Mouse (Mus musculus) CH12.LX (cell line): ENCODE data around the gene Polr1d. TPM values are rescaled to one million over a fixed set of nuclear protein-coding genes. Genes with fewer than 3 reads are reported as not detected.

Experiments used
- DNase-seq: peaks from one replicate; pipeline ENCODE4 v3.0.0-alpha.2; 2013; ENCODE audit errors: extremely low read depth
- H3K27ac ChIP-seq: 2 replicates; pipeline ENCODE4 v1.5.1; 2012; ENCODE audit warnings: low read depth, mild to moderate bottlenecking, control low read depth, moderate library complexity; ENCODE audit not compliant: insufficient read depth
- H3K27me3 ChIP-seq: replicated peaks from 2 replicates; pipeline ENCODE3; 2012; ENCODE audit warnings: inconsistent platforms
- H3K36me3 ChIP-seq, 2 experiments: replicated peaks in 1 of 2; 2 replicates each; pipeline versions ENCODE3 to v1.6.1; 2012; ENCODE audit warnings: inconsistent platforms in 1 of 2, low read length in 1 of 2, mild to moderate bottlenecking in 1 of 2, mixed read lengths in 1 of 2, moderate library complexity in 1 of 2; ENCODE audit not compliant: control insufficient read depth in 1 of 2, insufficient read depth in 1 of 2
- H3K4me1 ChIP-seq, 2 experiments: 2 replicates each; pipeline ENCODE4 v1.6.1; 2012; ENCODE audit warnings: inconsistent platforms in 1 of 2, moderate library complexity in 1 of 2; ENCODE audit not compliant: insufficient read depth in 2 of 2, control insufficient read depth in 1 of 2
- H3K4me2 ChIP-seq: 2 replicates; pipeline ENCODE4 v1.6.1; 2012; ENCODE audit warnings: low read depth, mild to moderate bottlenecking, control low read depth; ENCODE audit not compliant: poor library complexity, insufficient read depth, severe bottlenecking
- H3K4me3 ChIP-seq, 3 experiments: fragments of 150-350 bp in 1 of 3; sonication (generic) in 1 of 3; replicated peaks in 1 of 3; 2 replicates each; pipeline versions ENCODE3 to v1.5.1; 2011 to 2012; ENCODE audit warnings: low read depth in 2 of 3, low read length in 2 of 3, mild to moderate bottlenecking in 2 of 3, moderate library complexity in 2 of 3, control low read depth in 1 of 3, improper control_type of control experiment in 1 of 3, inconsistent platforms in 1 of 3, mixed read lengths in 1 of 3; ENCODE audit not compliant: poor library complexity in 1 of 3
- H3K79me2 ChIP-seq: replicated peaks from 2 replicates; pipeline ENCODE4 v1.6.1; 2012; ENCODE audit warnings: mild to moderate bottlenecking, moderate library complexity; ENCODE audit not compliant: control insufficient read depth, poor library complexity, insufficient read depth, severe bottlenecking; ENCODE audit errors: extremely low read depth
- H3K9ac ChIP-seq: 2 replicates; pipeline ENCODE4 v1.6.1; 2012; ENCODE audit warnings: low read depth, mild to moderate bottlenecking, control low read depth, moderate library complexity; ENCODE audit not compliant: insufficient read depth
- H3K9me3 ChIP-seq: replicated peaks from 2 replicates; pipeline ENCODE3; 2012; ENCODE audit warnings: low read length, inconsistent platforms, mixed read lengths
- CHD2 ChIP-seq: IDR thresholded peaks from 2 replicates; pipeline ENCODE4 v1.6.1; 2011; ENCODE audit warnings: low read length, improper control_type of control experiment
- ELF1 ChIP-seq: IDR thresholded peaks from 2 replicates; pipeline ENCODE4 v1.6.1; 2014; ENCODE audit warnings: low read depth, mild to moderate bottlenecking, inconsistent platforms, low read length, improper control_type of control experiment
- EP300 ChIP-seq: IDR thresholded peaks from 2 replicates; pipeline ENCODE4 v1.6.1; 2011; ENCODE audit warnings: low read length, improper control_type of control experiment
- GABPA ChIP-seq: IDR thresholded peaks from 2 replicates; pipeline ENCODE4 v1.6.1; 2012; ENCODE audit warnings: low read depth, low read length, improper control_type of control experiment, inconsistent platforms; ENCODE audit not compliant: insufficient replicate concordance
- HCFC1 ChIP-seq: IDR thresholded peaks from 2 replicates; pipeline ENCODE4 v1.6.1; 2012; ENCODE audit warnings: low read depth, mild to moderate bottlenecking, inconsistent platforms, low read length, improper control_type of control experiment
- IRF4 ChIP-seq: IDR thresholded peaks from 2 replicates; pipeline ENCODE4 v1.6.1; 2014; ENCODE audit warnings: low read depth, mild to moderate bottlenecking, inconsistent platforms, low read length, improper control_type of control experiment
- JUND ChIP-seq: conservative IDR thresholded peaks from 2 replicates; pipeline ENCODE4 v1.6.1; 2011; ENCODE audit warnings: low read depth, low read length, improper control_type of control experiment
- KAT2A ChIP-seq: IDR thresholded peaks from 2 replicates; pipeline ENCODE4 v1.6.1; 2012; ENCODE audit warnings: low read length, improper control_type of control experiment, inconsistent platforms; ENCODE audit not compliant: insufficient replicate concordance
- MAFK ChIP-seq: IDR thresholded peaks from 2 replicates; pipeline ENCODE4 v1.6.1; 2011; ENCODE audit warnings: low read length, improper control_type of control experiment; ENCODE audit not compliant: insufficient replicate concordance
- MEF2A ChIP-seq: IDR thresholded peaks from 2 replicates; pipeline ENCODE4 v1.6.1; 2014; ENCODE audit warnings: low read depth, mild to moderate bottlenecking, inconsistent platforms, low read length, improper control_type of control experiment, borderline replicate concordance
- POLR2A ChIP-seq: IDR thresholded peaks from 2 replicates; pipeline ENCODE4 v1.6.1; 2011; ENCODE audit warnings: low read depth, mild to moderate bottlenecking, improper control_type of control experiment, low read length
- POLR2AphosphoS2 ChIP-seq: IDR thresholded peaks from 2 replicates; pipeline ENCODE4 v1.6.1; 2011; ENCODE audit warnings: low read depth, low read length, improper control_type of control experiment
- RCOR1 ChIP-seq: conservative IDR thresholded peaks from 2 replicates; pipeline ENCODE4 v1.6.1; 2012; ENCODE audit warnings: low read depth, mild to moderate bottlenecking, inconsistent platforms, low read length, improper control_type of control experiment
- SIN3A ChIP-seq: IDR thresholded peaks from 2 replicates; pipeline ENCODE4 v1.6.1; 2012; ENCODE audit warnings: low read length, improper control_type of control experiment, inconsistent platforms
- SMC3 ChIP-seq: IDR thresholded peaks from 2 replicates; pipeline ENCODE4 v1.6.1; 2011; ENCODE audit warnings: low read depth, low read length, improper control_type of control experiment
- TBP ChIP-seq: conservative IDR thresholded peaks from 2 replicates; pipeline ENCODE4 v1.6.1; 2011; ENCODE audit warnings: low read depth, low read length, improper control_type of control experiment
- UBTF ChIP-seq: IDR thresholded peaks from 2 replicates; pipeline ENCODE4 v1.6.1; 2012; ENCODE audit warnings: low read depth, mild to moderate bottlenecking, inconsistent platforms, low read length, improper control_type of control experiment, moderate library complexity
- ZNF384 ChIP-seq: IDR thresholded peaks from 2 replicates; pipeline ENCODE4 v1.6.1; 2012; ENCODE audit warnings: low read depth, low read length, improper control_type of control experiment, inconsistent platforms
- dilution Hi-C: fragments of 300-500 bp; cut with MboI; formaldehyde crosslinking; loops from 2 replicates; pipeline ENCODE4 v1.14.3; 2020; ENCODE audit warnings: low sequenced_read_pairs; ENCODE audit not compliant: extremely low pct_unique_long_range_greater_than_20kb, extremely low pct_ligation_motif_present
- in situ Hi-C: fragments of 300-500 bp; cut with MboI; formaldehyde crosslinking; loops from 3 replicates; pipeline ENCODE4 v1.14.3; 2019; ENCODE audit warnings: low sequenced_read_pairs, low pct_ligation_motif_present, low pct_unique_long_range_greater_than_20kb, mixed read lengths
- polyA plus RNA-seq: library from polyadenylated mRNA; unstranded; fragments of >175 nt; gene quantifications from 2 replicates; pipeline ENCODE4 v1.2.1, GENCODE M21; 2012; ENCODE audit warnings: low read depth; ENCODE audit not compliant: insufficient read length
- total RNA-seq, 2 experiments: library from RNA; depleted of rRNA; stranded (reverse); fragments of 300-350 nt in 1 of 2; fragments of >200 nt in 1 of 2; gene quantifications; 2 replicates each; pipeline ENCODE4 v1.2.3; 2012 to 2014

The Polr1d gene
- total and polyA plus RNA-seq, 3 experiments: 293 to 354 (median 300) TPM

DNA sequence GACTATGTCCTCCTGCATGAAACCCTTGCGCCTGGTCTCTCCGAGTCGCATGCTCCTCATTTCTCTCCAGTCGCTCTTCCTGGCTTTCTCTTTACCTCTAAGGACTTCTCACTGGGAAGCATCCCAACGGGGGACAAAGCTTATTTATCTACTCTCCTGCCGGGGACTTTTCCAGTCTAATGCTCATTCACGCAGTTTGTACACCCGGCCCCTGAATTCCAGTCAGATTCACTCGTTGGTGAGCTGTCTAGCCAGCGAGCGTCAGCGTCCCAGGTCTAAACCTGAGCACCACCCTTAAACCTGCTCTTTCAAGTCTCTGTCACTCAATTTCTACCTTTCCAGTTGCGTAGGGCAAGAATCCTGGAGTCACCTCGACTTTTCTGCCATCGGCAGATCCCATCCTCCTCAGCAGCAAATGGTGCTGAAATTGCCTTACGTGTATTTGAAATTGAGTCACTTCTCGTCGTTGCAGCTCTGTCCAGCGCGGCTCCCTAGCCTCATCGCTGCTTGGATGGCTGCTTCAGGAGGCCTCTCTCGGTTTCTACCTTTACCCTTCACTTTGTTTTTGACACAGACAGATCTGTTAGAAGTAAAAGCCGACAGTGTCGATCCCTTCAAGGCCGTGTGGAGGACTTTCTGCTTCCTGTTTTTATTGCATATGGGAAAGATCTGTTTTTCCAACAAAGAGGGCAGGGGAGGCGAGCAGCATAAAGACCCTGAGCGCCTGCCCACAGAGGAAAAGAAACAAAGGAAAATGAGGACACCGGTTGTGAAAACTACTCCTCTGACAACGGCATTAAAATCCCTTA lies 25.1 kb upstream of the Polr1d start:
- H3K4me3 ChIP-seq: peak overlapping the region; percentile 49 to 57 (median 52)
- H3K27ac ChIP-seq: peak overlapping the region; percentile 95
- in situ Hi-C loops: no loop called here
- H3K79me2 ChIP-seq: peaks cover 79% of the 10 kb centered on the region
- no peaks in the 10 kb centered on the region for H3K9me3 ChIP-seq
- no peaks in the 10 kb centered on the region for H3K27me3 ChIP-seq
- DNase-seq: no peak
- peak overlapping the region; percentile 71 for H3K9ac ChIP-seq
- peaks cover 0 to 19% of the 10 kb centered on the region in 2 experiments for H3K36me3 ChIP-seq
- dilution Hi-C loops: no loop called here
- peak overlapping the region; percentile 82 for H3K4me2 ChIP-seq
- peaks cover 9 to 67% of the 10 kb centered on the region in 2 experiments; a peak in 3 of 4 replicates for H3K4me1 ChIP-seq
- peak; percentile 8; the same call in 1 of the 2 replicates for TF ChIP-seq POLR2A
- 0 out of 2 replicates have a peak, but pooled peaks have one; percentile 2 for TF ChIP-seq TBP
- no peak for TF ChIP-seq POLR2AphosphoS2
- no peak for TF ChIP-seq ELF1
- peak; percentile 51; the same call in 1 of the 2 replicates for TF ChIP-seq SIN3A
- TF ChIP-seq MEF2A: no peak
- no peak for TF ChIP-seq MAFK
- TF ChIP-seq KAT2A: no peak
- 0 out of 2 replicates have a peak, but pooled peaks have one; percentile 9 for TF ChIP-seq IRF4
- no peak for TF ChIP-seq UBTF
- TF ChIP-seq, all 38 proteins: peak for 4

DNA sequence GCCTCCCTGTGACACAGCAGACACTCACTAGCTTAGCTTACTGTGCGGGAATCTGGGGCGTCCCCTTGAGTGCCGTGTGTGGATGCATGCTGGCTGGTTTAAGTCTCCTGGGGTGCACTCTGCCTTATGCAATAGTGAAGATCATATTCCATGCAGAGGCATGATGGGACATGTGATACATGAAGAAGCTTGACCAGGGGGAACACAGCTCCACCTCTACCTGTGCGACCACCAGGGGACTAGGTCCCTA lies 24.6 kb upstream of the Polr1d start:
- Histone ChIP-seq H3K9ac (peak overlapping the region; percentile 71), H3K4me2 (peak overlapping the region; percentile 82), H3K4me3 (peak overlapping the region; percentile 49 to 57 (median 52)), H3K9me3 (no peaks in the 10 kb centered on the region), H3K79me2 (peaks cover 79% of the 10 kb centered on the region), H3K36me3 (peaks cover 0 to 16% of the 10 kb centered on the region in 2 experiments), H3K4me1 (peaks cover 9 to 68% of the 10 kb centered on the region in 2 experiments; a peak in 3 of 4 replicates), H3K27ac (peak overlapping the region; percentile 95), H3K27me3 (no peaks in the 10 kb centered on the region)
- dilution Hi-C loops: no loop called here
- no peak for TF ChIP-seq SIN3A
- TF ChIP-seq ZNF384: no peak
- TF ChIP-seq JUND: no peak
- TF ChIP-seq HCFC1: no peak
- in situ Hi-C loops: no loop called here
- no peak for DNase-seq

DNA sequence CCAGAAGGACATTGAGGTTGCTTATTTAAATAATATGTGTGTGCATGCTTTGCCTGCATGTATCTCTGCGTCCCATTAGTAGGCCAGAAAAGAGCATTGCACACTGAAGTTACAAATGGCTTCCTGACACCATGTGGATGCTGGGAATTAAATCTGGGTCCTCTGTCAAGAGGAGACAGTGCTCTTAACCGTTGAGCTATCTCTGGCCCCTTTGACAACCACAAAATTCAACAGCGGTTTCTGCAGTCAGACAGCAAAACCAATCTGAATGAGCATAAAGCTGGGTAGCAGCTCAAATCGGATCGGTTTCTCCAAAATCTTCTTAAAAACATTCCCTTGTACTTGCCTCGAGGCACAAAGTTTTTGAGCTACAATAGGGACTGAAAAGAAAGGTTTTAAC lies 23.8 kb upstream of the Polr1d start:
- H3K79me2 ChIP-seq: peaks cover 78% of the 10 kb centered on the region
- peaks cover 0 to 9% of the 10 kb centered on the region in 2 experiments for H3K36me3 ChIP-seq
- TF ChIP-seq POLR2A (no peak), ZNF384 (no peak), MAFK (no peak), RCOR1 (no peak), GABPA (no peak), CHD2 (no peak), ELF1 (no peak), EP300 (peak; percentile 25; the same call in 1 of the 2 replicates), IRF4 (peak; percentile 29; the same call in 1 of the 2 replicates), SMC3 (no peak)
- H3K4me1 ChIP-seq: peaks cover 9 to 71% of the 10 kb centered on the region in 2 experiments; a peak in 3 of 4 replicates
- H3K4me3 ChIP-seq: peak overlapping the region in 1 of 3 experiments; percentile 7
- no peak for DNase-seq
- H3K9me3 ChIP-seq: no peaks in the 10 kb centered on the region
- in situ Hi-C loops (no loop called here), dilution Hi-C loops (no loop called here)
- H3K27me3 ChIP-seq: no peaks in the 10 kb centered on the region
- H3K9ac ChIP-seq: peak overlapping the region; percentile 36
- peak overlapping the region; percentile 79 for H3K27ac ChIP-seq
- H3K4me2 ChIP-seq: peak overlapping the region; percentile 82
